ENCODE assay signal across 9 mouse cellular contexts in genomic region chr4:141053568-141054161, GRCm38 (mm10). TPM values are rescaled to one million over a fixed set of nuclear protein-coding genes. Genes with fewer than 3 reads are reported as not detected.
DNase-seq lines count a peak whose midpoint lies in the region; ATAC-seq lines count a peak whose summit lies in the region.
"Had no signal": no experiment of that assay in that cellular context is flagged by ENCODE, and none has a peak within 500 bp of the region (broad histone marks: within the 10 kb centered on the region; RNA-seq: fewer than 3 reads in every experiment).

No protein-coding gene starts in this region.

- no peak overlapping the region for H3K4me3 ChIP-seq in lung, embryonic 15.5 days
- peak overlapping the region; percentile 18 for H3K4me3 ChIP-seq in forebrain, embryonic 14.5 days (ENCODE audit: low read depth, low read length)
- H3K4me3 ChIP-seq in kidney, embryonic 16.5 days (ENCODE audit: low read length) = peak overlapping the region; percentile 31
- no peak overlapping the region for H3K4me3 ChIP-seq in limb, embryonic 12.5 days (replicated peaks)
- H3K4me3 ChIP-seq in stomach, embryonic 14.5 days (ENCODE audit: low read depth, low read length) = no peak overlapping the region
- H3K4me3 ChIP-seq: liver, embryonic 15.5 days had no signal

- peaks cover 18% of the 10 kb centered on the region for H3K4me1 ChIP-seq in lung, embryonic 15.5 days
- peaks cover 40% of the 10 kb centered on the region for H3K4me1 ChIP-seq in forebrain, embryonic 14.5 days (ENCODE audit: control insufficient read depth, insufficient read depth, low read length)
- peaks cover 49% of the 10 kb centered on the region for H3K4me1 ChIP-seq in kidney, embryonic 16.5 days (ENCODE audit: insufficient read depth, low read length)
- H3K4me1 ChIP-seq in limb, embryonic 12.5 days (replicated peaks) = peaks cover 16% of the 10 kb centered on the region
- H3K4me1 ChIP-seq in stomach, embryonic 14.5 days (ENCODE audit: control insufficient read depth, insufficient read depth, low read length) = peaks cover 3% of the 10 kb centered on the region; the same call in 1 of the 2 replicates

- no peak overlapping the region for H3K4me2 ChIP-seq in lung, embryonic 15.5 days
- peak overlapping the region; percentile 53 for H3K4me2 ChIP-seq in forebrain, embryonic 14.5 days (ENCODE audit: low read length)
- peak overlapping the region; percentile 48 for H3K4me2 ChIP-seq in kidney, embryonic 16.5 days (replicated peaks; ENCODE audit: low read depth, low read length)
- peak overlapping the region; percentile 17; the same call in 1 of the 2 replicates for H3K4me2 ChIP-seq in limb, embryonic 12.5 days
- H3K4me2 ChIP-seq in stomach, embryonic 14.5 days (replicated peaks; ENCODE audit: low read depth, low read length) = no peak overlapping the region
- H3K4me2 ChIP-seq: liver, embryonic 15.5 days had no signal

- DNase-seq in lung, postnatal 4 days = no peak
- DNase-seq in forebrain, embryonic 14.5 days (ENCODE audit: low spot score) = peak; percentile 87
- no peak for DNase-seq in ovary, postnatal 36 days (ENCODE audit: low spot score)

- peak; percentile 6; the same call in 1 of the 2 replicates for ATAC-seq in lung, embryonic 15.5 days (ENCODE audit: borderline replicate concordance, extremely low read depth, low FRiP score, low TSS enrichment)
- peak; percentile 68 for ATAC-seq in forebrain, embryonic 14.5 days
- ATAC-seq in kidney, embryonic 16.5 days (ENCODE audit: low FRiP score, low TSS enrichment) = peak; percentile 90
- ATAC-seq in limb, embryonic 12.5 days (ENCODE audit: insufficient number of reproducible peaks, insufficient read depth, low FRiP score, low TSS enrichment, low read depth) = no peak
- ATAC-seq in stomach, embryonic 14.5 days (ENCODE audit: insufficient number of reproducible peaks, insufficient read depth, low FRiP score, low read depth) = 0 out of 2 replicates have a peak, but pooled peaks have one; percentile 11
- ATAC-seq in monocyte, adult 5-6 weeks (replicated peaks; ENCODE audit: insufficient number of reproducible peaks, low FRiP score, low TSS enrichment, poor library complexity, severe bottlenecking) = no peak

- H3K36me3 ChIP-seq in lung, embryonic 15.5 days = 0 out of 2 replicates have a peak, but pooled peaks cover 15% of the 10 kb centered on the region
- no peaks in the 10 kb centered on the region; the same call in 1 of the 2 replicates for H3K36me3 ChIP-seq in forebrain, embryonic 14.5 days (ENCODE audit: control insufficient read depth, insufficient read depth, low read length)
- H3K36me3 ChIP-seq in kidney, embryonic 16.5 days (ENCODE audit: insufficient read depth, low read length) = no peaks in the 10 kb centered on the region
- H3K36me3 ChIP-seq in limb, embryonic 12.5 days = peaks cover 70% of the 10 kb centered on the region
- peaks cover 7% of the 10 kb centered on the region; the same call in 1 of the 2 replicates for H3K36me3 ChIP-seq in stomach, embryonic 14.5 days (ENCODE audit: control insufficient read depth, insufficient read depth, low read length)
- H3K36me3 ChIP-seq: liver, embryonic 15.5 days had no signal

- H3K27me3 ChIP-seq in lung, embryonic 15.5 days = no peaks in the 10 kb centered on the region
- no peaks in the 10 kb centered on the region for H3K27me3 ChIP-seq in forebrain, embryonic 14.5 days (replicated peaks; ENCODE audit: control insufficient read depth, insufficient read depth, low read length)
- no peaks in the 10 kb centered on the region for H3K27me3 ChIP-seq in kidney, embryonic 16.5 days (ENCODE audit: insufficient read depth, low read length)
- H3K27me3 ChIP-seq in limb, embryonic 12.5 days = no peaks in the 10 kb centered on the region
- H3K27me3 ChIP-seq in stomach, embryonic 14.5 days (ENCODE audit: control insufficient read depth, insufficient read depth, low read length) = no peaks in the 10 kb centered on the region
- H3K27me3 ChIP-seq: liver, embryonic 15.5 days had no signal

- no peak overlapping the region for H3K9ac ChIP-seq in lung, embryonic 15.5 days
- H3K9ac ChIP-seq in forebrain, embryonic 14.5 days (ENCODE audit: low read length) = peak overlapping the region; percentile 36
- peak overlapping the region; percentile 68 for H3K9ac ChIP-seq in kidney, embryonic 16.5 days (replicated peaks; ENCODE audit: low read length)
- H3K9ac ChIP-seq in limb, embryonic 12.5 days (replicated peaks) = peak overlapping the region; percentile 5; the same call in 1 of the 2 replicates
- H3K9ac ChIP-seq in stomach, embryonic 14.5 days (replicated peaks; ENCODE audit: low read depth, low read length) = no peak overlapping the region
- H3K9ac ChIP-seq: liver, embryonic 15.5 days had no signal

- WGBS in lung, embryonic 15.5 days = 48% methylated on average over 17 of the region's 17 CpGs
- WGBS in forebrain, embryonic 14.5 days = 2% methylated on average over 17 of the region's 17 CpGs
- 29% methylated on average over 17 of the region's 17 CpGs for WGBS in kidney, embryonic 16.5 days
- WGBS in limb, embryonic 12.5 days = 42% methylated on average over 17 of the region's 17 CpGs
- WGBS in stomach, embryonic 14.5 days = 44% methylated on average over 17 of the region's 17 CpGs

- no peaks in the 10 kb centered on the region for H3K9me3 ChIP-seq in lung, embryonic 15.5 days
- no peaks in the 10 kb centered on the region for H3K9me3 ChIP-seq in forebrain, embryonic 14.5 days (replicated peaks; ENCODE audit: control insufficient read depth, low read length)
- H3K9me3 ChIP-seq in kidney, embryonic 16.5 days (ENCODE audit: low read length) = no peaks in the 10 kb centered on the region
- H3K9me3 ChIP-seq in limb, embryonic 12.5 days = no peaks in the 10 kb centered on the region
- no peaks in the 10 kb centered on the region for H3K9me3 ChIP-seq in stomach, embryonic 14.5 days (ENCODE audit: control insufficient read depth, low read depth, low read length)
- H3K9me3 ChIP-seq: liver, embryonic 15.5 days had no signal

- no peak overlapping the region for H3K27ac ChIP-seq in lung, embryonic 15.5 days
- peak overlapping the region; percentile 91 for H3K27ac ChIP-seq in forebrain, embryonic 14.5 days (ENCODE audit: low read depth, low read length)
- H3K27ac ChIP-seq in kidney, embryonic 16.5 days (ENCODE audit: low read length) = peak overlapping the region; percentile 97
- 0 out of 2 replicates have a peak overlapping the region, but pooled peaks have one; percentile 29 for H3K27ac ChIP-seq in limb, embryonic 12.5 days
- H3K27ac ChIP-seq in stomach, embryonic 14.5 days (ENCODE audit: low read length) = no peak overlapping the region
- H3K27ac ChIP-seq: liver, embryonic 15.5 days had no signal

RNA-seq across cellular contexts. Expression of gene Crocc, which starts 6.7 kb away (rescaled TPM):
- 6.7 and 7.6 TPM in 2 replicates for polyA plus RNA-seq in lung, embryonic 15.5 days (2015; fragmentation: Nextera tagmentation; extraction: Ambion mirVana)
- 6.6 and 7.8 TPM in 2 replicates for polyA plus RNA-seq in forebrain, embryonic 14.5 days (2014; fragmentation: Nextera tagmentation; extraction: Ambion mirVana)
- polyA plus RNA-seq in kidney, embryonic 16.5 days (2015; fragmentation: Nextera tagmentation; extraction: Ambion mirVana) = 10.1 and 11.3 TPM in 2 replicates
- 11.1 and 13.2 TPM in 2 replicates for polyA plus RNA-seq in limb, embryonic 12.5 days (2016; fragmentation: Nextera tagmentation; extraction: Ambion mirVana)
- 5.9 and 7.4 TPM in 2 replicates for polyA plus RNA-seq in stomach, embryonic 14.5 days (2014; fragmentation: Nextera tagmentation; extraction: Ambion mirVana)
- 4.8 to 12.1 TPM (median 8.5 TPM) in 3 replicates for total RNA-seq in monocyte, adult 5-6 weeks (2017)

RNA-seq across cellular contexts. Expression of gene Necap2, which starts 24.5 kb away (rescaled TPM):
- 102 and 110 TPM in 2 replicates for polyA plus RNA-seq in lung, embryonic 15.5 days (2015; fragmentation: Nextera tagmentation; extraction: Ambion mirVana)
- polyA plus RNA-seq in forebrain, embryonic 14.5 days (2014; fragmentation: Nextera tagmentation; extraction: Ambion mirVana) = 36.6 and 41.8 TPM in 2 replicates
- 94.5 and 99.0 TPM in 2 replicates for polyA plus RNA-seq in kidney, embryonic 16.5 days (2015; fragmentation: Nextera tagmentation; extraction: Ambion mirVana)
- polyA plus RNA-seq in limb, embryonic 12.5 days (2016; fragmentation: Nextera tagmentation; extraction: Ambion mirVana) = 87.1 and 87.7 TPM in 2 replicates
- polyA plus RNA-seq in stomach, embryonic 14.5 days (2014; fragmentation: Nextera tagmentation; extraction: Ambion mirVana) = 67.0 and 77.1 TPM in 2 replicates
- total RNA-seq in monocyte, adult 5-6 weeks (2017) = 103 to 149 TPM (median 111 TPM) in 3 replicates

RNA-seq across cellular contexts. Expression of gene Spata21, which starts 34.5 kb away (rescaled TPM):
- polyA plus RNA-seq in lung, embryonic 15.5 days (2015; fragmentation: Nextera tagmentation; extraction: Ambion mirVana) = 0.16 and 0.62 TPM in 2 replicates
- polyA plus RNA-seq in forebrain, embryonic 14.5 days (2014; fragmentation: Nextera tagmentation; extraction: Ambion mirVana) = 0.19 TPM in 1 of 2 replicates, not detected in the other
- 0.51 and 0.59 TPM in 2 replicates for polyA plus RNA-seq in kidney, embryonic 16.5 days (2015; fragmentation: Nextera tagmentation; extraction: Ambion mirVana)
- polyA plus RNA-seq in limb, embryonic 12.5 days (2016; fragmentation: Nextera tagmentation; extraction: Ambion mirVana) = 0.28 TPM in 1 of 2 replicates, not detected in the other
- polyA plus RNA-seq in stomach, embryonic 14.5 days (2014; fragmentation: Nextera tagmentation; extraction: Ambion mirVana) = 0.30 and 0.59 TPM in 2 replicates
- not detected in 3 replicates for total RNA-seq in monocyte, adult 5-6 weeks (2017)
- polyA plus RNA-seq: liver, embryonic 15.5 days had no signal

RNA-seq across cellular contexts. Expression of gene Mfap2, which starts 43.4 kb away (rescaled TPM):
- 496 and 501 TPM in 2 replicates for polyA plus RNA-seq in lung, embryonic 15.5 days (2015; fragmentation: Nextera tagmentation; extraction: Ambion mirVana)
- 255 and 287 TPM in 2 replicates for polyA plus RNA-seq in forebrain, embryonic 14.5 days (2014; fragmentation: Nextera tagmentation; extraction: Ambion mirVana)
- polyA plus RNA-seq in kidney, embryonic 16.5 days (2015; fragmentation: Nextera tagmentation; extraction: Ambion mirVana) = 442 and 470 TPM in 2 replicates
- polyA plus RNA-seq in limb, embryonic 12.5 days (2016; fragmentation: Nextera tagmentation; extraction: Ambion mirVana) = 512 and 562 TPM in 2 replicates
- 633 and 721 TPM in 2 replicates for polyA plus RNA-seq in stomach, embryonic 14.5 days (2014; fragmentation: Nextera tagmentation; extraction: Ambion mirVana)
- total RNA-seq in monocyte, adult 5-6 weeks (2017) = not detected in 3 replicates

Comparison
In these comparisons a context has a peak if more than half of its experiments do, and no peak if none do; other contexts are left out.
1. ATAC-seq: peak in lung, embryonic 15.5 days (single experiment), forebrain, embryonic 14.5 days (single experiment), kidney, embryonic 16.5 days (single experiment) and stomach, embryonic 14.5 days (single experiment); none in limb, embryonic 12.5 days (single experiment) and monocyte, adult 5-6 weeks (single experiment).
2. H3K27ac ChIP-seq: peak in forebrain, embryonic 14.5 days (single experiment), kidney, embryonic 16.5 days (single experiment) and limb, embryonic 12.5 days (single experiment); none in lung, embryonic 15.5 days (single experiment) and stomach, embryonic 14.5 days (single experiment).
3. H3K4me2 ChIP-seq: peak in forebrain, embryonic 14.5 days (single experiment), kidney, embryonic 16.5 days (single experiment) and limb, embryonic 12.5 days (single experiment); none in lung, embryonic 15.5 days (single experiment) and stomach, embryonic 14.5 days (single experiment).
4. H3K4me3 ChIP-seq: peak in forebrain, embryonic 14.5 days (single experiment) and kidney, embryonic 16.5 days (single experiment); none in lung, embryonic 15.5 days (single experiment), limb, embryonic 12.5 days (single experiment) and stomach, embryonic 14.5 days (single experiment).
5. H3K9ac ChIP-seq: peak in forebrain, embryonic 14.5 days (single experiment), kidney, embryonic 16.5 days (single experiment) and limb, embryonic 12.5 days (single experiment); none in lung, embryonic 15.5 days (single experiment) and stomach, embryonic 14.5 days (single experiment).